Mouse (Mus musculus): ENCODE measurements at regions not wholly inside any gene's neighbourhood (a gene's known extent, or its start where the extent isn't known, plus 50 kb on each side); places are given as distances from the start of the nearest gene placed in this dataset.

DNA sequence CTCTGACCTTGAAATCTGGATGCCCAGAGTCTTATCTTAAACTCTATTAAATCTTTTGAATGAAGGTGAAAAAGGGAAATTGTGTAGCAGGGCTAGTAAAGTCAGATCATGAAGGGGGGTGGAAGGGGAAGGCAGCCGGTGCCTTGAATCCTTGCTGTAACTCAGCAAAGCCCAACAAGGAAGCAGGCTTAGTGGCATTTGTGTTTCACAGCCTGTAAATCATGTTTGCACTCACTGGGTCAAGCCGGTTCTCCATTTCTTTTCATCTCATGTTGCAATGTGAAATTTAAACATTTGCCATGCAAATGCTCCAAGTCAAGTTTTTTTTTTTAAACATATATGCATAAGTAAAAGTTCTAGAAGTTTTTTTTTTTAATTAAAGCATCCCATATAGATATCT lies 682.6 kb downstream of the Epha4 start:
- Histone ChIP-seq H3K27me3 (ENCODE audit: control insufficient read depth, insufficient read depth, low read length) (no peaks in the 10 kb centered on the region), H3K4me2 (ENCODE audit: low read depth, low read length) (no peak overlapping the region), H3K9ac (replicated peaks; ENCODE audit: low read depth, low read length) (no peak overlapping the region), H3K36me3 (replicated peaks; ENCODE audit: control insufficient read depth, insufficient read depth, low read length) (no peaks in the 10 kb centered on the region), H3K4me1 (ENCODE audit: control insufficient read depth, insufficient read depth) (no peaks in the 10 kb centered on the region), H3K4me3 (ENCODE audit: low read depth, low read length) (no peak overlapping the region), H3K9me3 (replicated peaks; ENCODE audit: control insufficient read depth, low read length) (no peaks in the 10 kb centered on the region), H3K27ac (ENCODE audit: low read depth) (no peak overlapping the region)
- DNase-seq (ENCODE audit: low spot score) (no peak), ATAC-seq (ENCODE audit: insufficient read depth, low read depth) (no peak)
- TF ChIP-seq CTCF (IDR thresholded peaks at IDR 0.05; ENCODE audit: low read depth): no peak
- no peak for TF ChIP-seq EP300 (IDR thresholded peaks at IDR 0.05; ENCODE audit: low read depth)
- 71% methylated on average over 2 of the region's 2 CpGs for WGBS

DNA sequence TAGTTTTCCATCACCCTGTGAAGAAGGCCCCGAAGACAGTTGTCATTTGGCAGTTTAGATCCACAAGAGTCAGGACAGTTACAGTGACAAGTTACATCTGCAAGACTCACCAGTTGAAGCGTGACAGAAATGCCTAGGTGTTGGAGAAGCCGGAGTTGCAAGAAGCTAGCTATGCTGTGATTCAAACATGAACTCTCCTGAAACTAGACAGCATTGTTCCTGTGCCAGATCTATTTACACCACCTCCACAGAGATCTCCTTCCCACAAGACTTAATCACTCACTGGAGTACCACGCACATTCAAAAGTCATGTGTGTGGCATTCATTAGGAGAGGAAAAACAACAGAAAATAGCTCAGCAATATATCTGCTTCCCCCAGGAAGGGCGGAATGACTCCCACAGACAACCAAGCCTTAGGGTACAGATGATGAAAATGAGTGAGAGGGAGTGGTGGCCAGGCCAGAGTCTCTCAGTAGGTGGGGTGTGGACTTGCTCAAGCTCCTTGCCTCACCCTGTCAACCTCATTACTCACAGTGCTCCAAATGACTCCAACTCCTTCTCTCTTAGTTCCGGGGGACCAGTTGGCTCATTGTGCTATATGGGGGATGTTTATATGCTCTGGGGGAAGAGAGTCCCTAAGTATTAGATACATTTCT lies 679.7 kb downstream of the Epha4 start:
- no peaks in the 10 kb centered on the region for H3K9me3 ChIP-seq (replicated peaks; ENCODE audit: control insufficient read depth, low read length)
- no peak overlapping the region for H3K4me3 ChIP-seq (ENCODE audit: low read depth, low read length)
- DNase-seq (ENCODE audit: low spot score): no peak
- no peak overlapping the region for H3K27ac ChIP-seq (ENCODE audit: low read depth)
- no peak for ATAC-seq (ENCODE audit: insufficient read depth, low read depth)
- WGBS: 68% methylated on average over 6 of the region's 6 CpGs
- TF ChIP-seq EP300 (IDR thresholded peaks at IDR 0.05; ENCODE audit: low read depth) (no peak), CTCF (IDR thresholded peaks at IDR 0.05; ENCODE audit: low read depth) (no peak)
- no peaks in the 10 kb centered on the region for H3K27me3 ChIP-seq (ENCODE audit: control insufficient read depth, insufficient read depth, low read length)
- H3K4me2 ChIP-seq (ENCODE audit: low read depth, low read length): no peak overlapping the region
- H3K4me1 ChIP-seq (ENCODE audit: control insufficient read depth, insufficient read depth): no peaks in the 10 kb centered on the region
- no peaks in the 10 kb centered on the region for H3K36me3 ChIP-seq (replicated peaks; ENCODE audit: control insufficient read depth, insufficient read depth, low read length)
- H3K9ac ChIP-seq (replicated peaks; ENCODE audit: low read depth, low read length): no peak overlapping the region

DNA sequence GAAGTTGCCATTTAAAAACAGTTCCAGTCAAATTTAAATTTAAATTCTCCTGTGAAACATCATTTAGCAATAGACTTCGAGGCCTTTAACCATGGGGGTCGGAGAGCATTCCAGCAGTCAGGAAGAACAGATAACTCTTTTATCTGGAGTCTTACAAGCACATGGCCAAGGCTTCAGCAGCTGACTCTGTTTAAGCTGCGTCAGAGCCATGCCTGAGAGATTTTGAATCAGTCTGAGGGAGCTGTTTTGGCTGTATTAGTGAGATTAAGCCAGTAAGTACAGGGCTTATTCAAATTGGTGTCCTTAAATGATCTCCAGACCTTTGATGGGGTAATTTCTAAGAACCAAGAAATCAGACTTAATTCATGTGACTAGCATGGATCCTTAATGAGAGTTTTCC lies 665.5 kb downstream of the Epha4 start:
- Histone ChIP-seq H3K4me3 (ENCODE audit: low read depth, low read length) (no peak overlapping the region), H3K9ac (replicated peaks; ENCODE audit: low read depth, low read length) (no peak overlapping the region), H3K4me2 (ENCODE audit: low read depth, low read length) (no peak overlapping the region), H3K9me3 (replicated peaks; ENCODE audit: control insufficient read depth, low read length) (no peaks in the 10 kb centered on the region), H3K36me3 (replicated peaks; ENCODE audit: control insufficient read depth, insufficient read depth, low read length) (no peaks in the 10 kb centered on the region), H3K4me1 (ENCODE audit: control insufficient read depth, insufficient read depth) (no peaks in the 10 kb centered on the region), H3K27me3 (ENCODE audit: control insufficient read depth, insufficient read depth, low read length) (no peaks in the 10 kb centered on the region), H3K27ac (ENCODE audit: low read depth) (no peak overlapping the region)
- TF ChIP-seq EP300 (IDR thresholded peaks at IDR 0.05; ENCODE audit: low read depth) (no peak), CTCF (IDR thresholded peaks at IDR 0.05; ENCODE audit: low read depth) (no peak)
- WGBS: 20% methylated on average over 3 of the region's 3 CpGs
- ATAC-seq (ENCODE audit: insufficient read depth, low read depth) (no peak), DNase-seq (ENCODE audit: low spot score) (no peak)

DNA sequence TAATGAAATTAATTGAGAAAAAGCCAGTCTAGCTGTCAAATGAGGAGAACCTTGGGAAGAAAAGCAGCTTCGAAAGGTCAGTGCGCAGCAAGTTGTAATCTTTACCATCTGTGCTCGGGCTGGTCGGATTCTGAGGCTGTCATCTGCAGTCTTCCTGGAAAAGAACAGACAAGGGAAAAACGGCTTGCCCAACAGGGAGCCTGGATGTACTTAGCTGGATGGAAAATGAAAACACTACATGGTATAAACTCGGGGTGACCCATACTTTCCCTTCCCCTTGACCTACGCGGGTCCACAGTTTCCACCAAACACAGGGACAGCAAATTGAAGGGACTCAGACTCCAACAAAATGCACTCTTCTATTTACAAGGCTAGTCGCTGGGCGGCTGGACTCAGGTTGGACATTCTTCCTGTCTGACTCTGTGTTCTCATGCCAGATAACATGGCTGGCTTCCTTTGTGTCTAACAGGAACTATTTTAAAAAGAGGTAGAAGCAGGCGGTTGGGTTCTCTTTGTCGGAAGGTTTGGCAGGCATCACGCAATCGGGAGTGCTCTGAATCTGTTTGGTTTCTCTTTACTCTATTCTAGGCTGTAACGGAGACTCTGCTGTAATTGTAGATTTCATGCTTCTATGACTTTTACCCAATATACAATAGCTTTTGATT lies 648.5 kb downstream of the Epha4 start:
- H3K27ac ChIP-seq (ENCODE audit: low read depth): no peak overlapping the region
- no peak for DNase-seq (ENCODE audit: low spot score)
- 56% methylated on average over 15 of the region's 15 CpGs for WGBS

DNA sequence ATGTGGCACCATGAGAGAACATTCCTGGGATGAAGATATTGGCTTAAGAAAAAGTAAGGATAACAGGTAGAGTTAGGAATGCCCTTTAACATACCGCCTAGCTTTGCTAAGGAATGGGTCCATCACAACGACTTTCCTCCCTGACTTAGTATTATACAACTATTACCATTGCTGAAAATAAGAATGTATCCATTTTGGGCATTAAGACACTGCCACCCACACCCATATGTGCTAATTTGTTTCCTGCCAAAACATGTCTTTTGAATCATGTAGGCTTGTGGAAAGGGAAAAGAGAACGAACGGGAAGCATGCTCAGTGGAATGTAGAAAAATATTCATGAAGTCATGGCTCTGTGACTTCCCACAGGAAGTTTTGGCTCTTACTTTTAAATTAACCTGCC lies 641.7 kb downstream of the Epha4 start:
- H3K4me2 ChIP-seq (ENCODE audit: low read depth, low read length): no peak overlapping the region
- H3K4me1 ChIP-seq (ENCODE audit: control insufficient read depth, insufficient read depth): no peaks in the 10 kb centered on the region
- no peak overlapping the region for H3K27ac ChIP-seq (ENCODE audit: low read depth)
- H3K36me3 ChIP-seq (replicated peaks; ENCODE audit: control insufficient read depth, insufficient read depth, low read length): no peaks in the 10 kb centered on the region
- H3K9me3 ChIP-seq (replicated peaks; ENCODE audit: control insufficient read depth, low read length): no peaks in the 10 kb centered on the region
- TF ChIP-seq CTCF (IDR thresholded peaks at IDR 0.05; ENCODE audit: low read depth) (no peak), EP300 (IDR thresholded peaks at IDR 0.05; ENCODE audit: low read depth) (no peak)
- ATAC-seq (ENCODE audit: insufficient read depth, low read depth): no peak
- no peak for DNase-seq (ENCODE audit: low spot score)
- H3K27me3 ChIP-seq (ENCODE audit: control insufficient read depth, insufficient read depth, low read length): no peaks in the 10 kb centered on the region
- no peak overlapping the region for H3K4me3 ChIP-seq (ENCODE audit: low read depth, low read length)
- H3K9ac ChIP-seq (replicated peaks; ENCODE audit: low read depth, low read length): no peak overlapping the region
- 70% methylated on average over 4 of the region's 4 CpGs for WGBS

More for the DNA sequence above, 648.5 kb downstream of the Epha4 start:
- Histone ChIP-seq H3K4me1 (ENCODE audit: control insufficient read depth, insufficient read depth) (no peaks in the 10 kb centered on the region), H3K36me3 (replicated peaks; ENCODE audit: control insufficient read depth, insufficient read depth, low read length) (no peaks in the 10 kb centered on the region), H3K4me3 (ENCODE audit: low read depth, low read length) (peak overlapping the region; percentile 2; the same call in 1 of the 2 replicates), H3K4me2 (ENCODE audit: low read depth, low read length) (peak overlapping the region; percentile 36), H3K9me3 (replicated peaks; ENCODE audit: control insufficient read depth, low read length) (no peaks in the 10 kb centered on the region), H3K27me3 (ENCODE audit: control insufficient read depth, insufficient read depth, low read length) (no peaks in the 10 kb centered on the region), H3K9ac (replicated peaks; ENCODE audit: low read depth, low read length) (no peak overlapping the region)
- ATAC-seq (ENCODE audit: insufficient read depth, low read depth): no peak
- TF ChIP-seq CTCF (IDR thresholded peaks at IDR 0.05; ENCODE audit: low read depth): no peak
- TF ChIP-seq EP300 (IDR thresholded peaks at IDR 0.05; ENCODE audit: low read depth): no peak

Data from heart, postnatal 0 days (tissue).